Mouse (Mus musculus) frontal cortex, postnatal 10 days (tissue): ENCODE measurements at regions not wholly inside any gene's neighbourhood (a gene's known extent, or its start where the extent isn't known, plus 50 kb on each side); places are given as distances from the start of the nearest gene placed in this dataset.

Experiments
- DNase-seq, 2 experiments: peaks; one replicate each; pipeline ENCODE4 v3.0.0; 2022; ENCODE audit warnings: low spot score in 2 of 2, mixed read lengths in 1 of 2

DNA sequence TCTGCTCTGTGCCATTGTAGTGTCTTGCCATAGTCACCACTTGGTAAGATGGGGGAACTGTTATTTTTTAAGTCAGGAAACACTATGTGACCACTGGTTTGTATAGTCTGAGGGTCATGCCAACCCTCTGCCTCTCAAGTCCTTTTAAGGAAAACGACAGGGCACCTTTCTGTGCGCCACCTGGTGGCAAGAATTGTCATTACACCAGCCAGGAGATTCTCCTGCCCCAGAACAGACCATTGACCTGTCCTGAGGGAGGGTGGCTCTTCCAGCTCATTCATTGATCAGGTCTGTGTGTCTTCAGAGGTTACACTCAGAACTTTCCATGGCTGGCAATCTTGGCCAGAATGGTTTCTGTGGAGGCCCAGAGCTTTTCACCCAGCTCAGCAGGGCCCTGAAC is 166.9 kb downstream of the Bmp7 start:
- peak in 1 of 2 experiments; percentile 54 for DNase-seq

DNA sequence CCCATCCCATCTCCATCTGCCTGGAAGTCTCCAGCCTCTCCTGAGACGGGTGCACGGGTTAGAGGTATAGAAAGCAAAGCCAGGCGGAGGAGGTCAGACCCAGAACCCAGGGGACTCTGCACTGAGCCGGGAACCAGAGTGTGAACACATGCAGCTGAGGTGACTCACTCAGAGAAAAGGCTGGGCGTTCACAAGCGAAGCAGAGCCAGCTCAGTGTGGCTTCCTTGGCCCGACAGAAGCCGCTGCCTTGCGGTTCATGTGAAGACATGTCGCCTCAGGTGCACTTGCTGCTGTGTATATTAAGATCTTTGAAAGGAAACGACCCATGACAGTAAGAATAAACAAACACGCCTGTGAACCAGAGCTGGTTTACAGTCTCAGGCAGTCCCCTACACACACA is 163.6 kb downstream of the Bmp7 start:
- no peak for DNase-seq

DNA sequence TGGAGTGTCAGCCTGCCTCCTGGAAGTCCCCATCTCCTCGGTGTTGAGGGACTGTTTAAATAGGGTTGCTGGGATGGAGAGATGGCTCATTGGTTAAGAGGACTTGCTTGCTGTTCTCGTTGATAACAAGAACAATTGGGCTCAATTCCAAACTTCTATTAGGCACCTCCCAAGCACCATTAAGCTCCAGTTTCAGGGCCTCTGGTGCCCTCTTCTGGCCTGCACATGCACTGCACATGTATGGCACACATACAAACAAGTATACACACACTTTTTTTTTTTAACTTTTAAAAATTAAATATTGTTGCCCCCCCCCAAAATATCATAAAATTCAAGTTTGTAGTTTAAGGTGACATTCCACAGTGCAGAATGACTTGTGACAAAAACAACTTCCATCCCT is 162.3 kb downstream of the Bmp7 start:
- DNase-seq = no peak

DNA sequence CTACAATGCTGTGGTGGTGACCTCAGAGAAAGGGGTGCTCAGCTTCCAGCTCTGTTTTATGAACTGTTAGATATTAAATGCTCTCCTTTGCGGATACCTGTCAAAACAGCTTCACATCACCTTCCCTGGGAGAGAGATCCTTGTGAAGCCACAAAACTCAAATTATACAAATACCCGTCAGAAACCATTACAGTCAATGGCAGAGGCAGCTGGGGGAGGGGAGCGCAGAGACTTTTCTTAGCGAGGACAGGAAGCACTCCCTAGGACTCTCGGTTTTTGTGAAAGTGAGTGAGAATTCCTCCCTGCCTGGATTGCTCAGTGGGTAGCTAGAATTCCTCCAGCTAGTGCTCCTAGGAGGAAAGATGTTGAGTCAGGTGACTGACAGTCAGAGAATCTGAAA is 161.0 kb downstream of the Bmp7 start:
- DNase-seq = no peak

DNA sequence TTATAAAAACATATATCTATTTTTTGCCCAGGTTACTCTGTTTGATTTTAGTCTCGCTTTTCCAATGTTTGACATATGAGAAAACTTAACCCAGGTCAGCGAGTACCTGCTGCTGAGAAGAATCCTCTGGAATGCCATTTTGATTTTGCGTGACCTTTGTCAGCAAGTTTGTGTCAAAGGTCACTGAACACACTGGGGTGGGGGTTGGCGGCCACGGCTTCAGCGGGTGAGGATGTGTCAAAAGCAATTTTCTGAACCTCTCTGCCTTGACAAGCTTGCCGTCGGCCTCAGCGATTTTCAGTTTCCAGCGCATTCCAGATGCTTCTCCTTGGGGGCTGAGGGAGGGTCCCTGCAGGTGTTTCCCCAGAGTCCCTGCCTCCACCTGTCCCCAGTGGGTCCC is 157.4 kb downstream of the Bmp7 start:
- no peak for DNase-seq

DNA sequence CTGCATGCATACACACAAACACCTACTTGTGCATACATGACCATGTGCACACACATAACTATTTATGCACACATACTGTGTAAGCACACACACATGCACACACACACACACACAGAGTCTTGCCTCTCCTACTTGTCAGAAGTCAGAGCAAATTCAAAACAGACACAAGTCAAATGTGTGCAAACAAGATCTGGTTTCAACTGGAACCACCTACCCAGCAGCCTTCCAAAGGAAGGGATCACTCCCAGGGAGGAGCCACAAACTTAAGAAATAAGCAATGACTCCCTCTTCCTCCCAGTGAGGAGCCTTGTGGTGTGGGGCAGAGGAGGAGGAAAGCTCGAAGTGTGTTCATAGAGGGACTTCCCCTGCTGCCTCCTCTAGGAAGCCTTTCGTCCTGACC is 153.8 kb downstream of the Bmp7 start:
- DNase-seq = no peak

DNA sequence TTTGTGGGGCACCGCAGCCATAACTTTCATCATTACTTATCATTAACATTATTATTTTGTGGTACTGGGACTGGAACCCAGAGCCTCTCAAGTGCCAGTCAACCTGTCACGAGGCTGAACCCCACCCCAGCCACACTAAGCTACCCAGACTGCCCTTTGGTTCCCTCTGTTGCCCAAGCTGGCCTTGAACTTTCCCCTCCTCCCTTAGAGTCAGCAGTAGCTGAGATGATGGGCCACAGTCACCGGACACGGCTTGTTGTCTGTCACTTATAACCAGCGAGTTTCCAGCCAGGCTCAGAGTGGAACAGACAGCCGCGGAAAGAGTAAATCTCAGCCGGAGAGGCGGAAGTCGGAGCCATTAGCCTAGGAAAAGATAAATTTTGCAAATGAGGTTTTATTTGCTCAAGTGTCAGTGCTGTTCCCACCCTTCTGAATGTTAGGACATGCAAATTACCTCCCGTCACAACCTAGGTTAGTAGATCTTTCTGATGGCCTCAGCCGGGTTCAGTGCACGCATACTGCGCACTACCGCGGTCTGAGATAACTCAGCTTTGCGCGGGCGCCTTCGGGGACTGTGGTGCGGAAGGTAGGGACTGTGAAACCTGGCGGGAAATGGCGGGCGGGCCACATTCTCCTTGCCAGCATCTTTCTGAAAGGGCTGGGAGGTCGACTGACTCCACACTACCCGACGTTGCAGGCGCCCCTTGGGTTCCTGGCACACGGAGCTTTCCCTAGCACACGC is 152.7 kb downstream of the Bmp7 start:
- DNase-seq = no peak

DNA sequence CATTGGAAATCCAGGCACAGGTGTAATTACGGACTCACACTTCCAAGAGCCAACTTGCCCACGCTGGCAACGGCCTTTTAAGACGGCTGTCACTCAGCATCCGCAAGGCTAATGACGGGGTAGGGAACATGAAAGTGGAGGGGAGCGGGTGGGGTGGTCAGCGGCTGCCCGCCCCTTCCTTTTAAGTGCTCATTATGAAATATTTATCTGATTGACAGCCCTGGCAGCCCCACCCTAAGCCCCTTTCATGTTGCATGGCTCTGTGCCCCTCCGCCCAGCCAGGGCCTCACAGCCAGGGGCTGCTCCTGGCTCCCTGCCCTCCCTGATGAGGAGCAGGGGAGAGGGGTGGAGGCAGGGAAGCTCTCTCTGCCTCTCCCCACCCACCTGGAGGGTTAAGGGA is 150.9 kb downstream of the Bmp7 start:
- DNase-seq = no peak

DNA sequence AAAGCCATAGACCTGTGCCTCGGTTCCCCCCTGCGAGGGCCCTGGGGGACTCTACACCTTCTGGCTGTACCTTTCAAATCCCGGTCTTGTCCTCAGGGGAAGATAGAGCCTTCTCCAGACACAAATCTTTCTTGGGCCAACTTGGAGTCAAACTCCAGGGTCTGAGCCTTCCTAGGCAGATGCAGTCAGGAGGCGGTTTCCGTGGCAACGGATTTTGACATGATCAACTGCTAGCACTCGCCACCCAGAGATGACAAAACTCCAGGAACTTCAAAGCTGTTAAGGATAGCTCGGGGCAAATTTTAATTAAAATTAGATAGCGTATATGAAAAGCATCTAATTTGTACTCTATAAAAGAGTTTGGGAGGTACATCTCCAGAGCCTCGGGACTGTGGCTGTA is 147.6 kb downstream of the Bmp7 start:
- no peak for DNase-seq

DNA sequence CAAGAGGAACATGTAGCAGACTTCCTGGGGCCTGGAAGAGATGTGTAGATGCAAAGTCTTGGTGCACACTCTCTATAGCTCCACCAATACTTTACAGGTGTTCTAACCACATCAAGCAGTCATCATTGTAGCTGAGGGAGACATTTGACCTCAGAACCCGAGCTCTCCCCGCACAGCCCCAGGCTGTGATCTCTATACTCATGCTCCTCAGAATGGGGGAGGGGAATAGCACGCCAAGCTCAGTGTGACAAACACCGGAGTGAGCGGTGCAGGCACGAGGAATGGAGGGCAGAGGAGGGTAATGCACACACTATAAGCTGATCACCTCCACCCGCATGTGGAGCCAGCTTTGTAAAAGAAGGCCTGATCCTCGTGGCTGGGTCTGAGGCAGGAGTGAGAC is 146.1 kb downstream of the Bmp7 start:
- DNase-seq = no peak

DNA sequence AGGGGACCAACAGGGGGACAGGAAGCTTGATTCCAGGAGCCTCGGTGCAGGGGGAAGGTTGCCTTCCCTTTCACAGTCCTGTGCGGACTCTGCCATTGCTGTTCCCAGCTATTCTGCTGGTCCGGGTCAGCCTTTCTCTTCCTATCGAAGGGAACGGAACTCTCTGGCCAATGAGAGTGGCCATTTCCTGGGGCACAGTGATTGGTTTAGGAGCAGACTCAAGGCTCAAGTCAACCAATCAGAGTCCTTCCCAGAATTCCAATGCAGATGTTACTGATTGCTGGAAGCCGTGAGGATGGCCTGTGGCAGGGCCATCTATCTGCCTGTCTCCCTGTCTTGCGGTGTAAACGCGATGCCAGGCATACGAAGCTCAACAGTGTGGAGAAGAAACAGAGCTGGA is 145.3 kb downstream of the Bmp7 start:
- DNase-seq = no peak

DNA sequence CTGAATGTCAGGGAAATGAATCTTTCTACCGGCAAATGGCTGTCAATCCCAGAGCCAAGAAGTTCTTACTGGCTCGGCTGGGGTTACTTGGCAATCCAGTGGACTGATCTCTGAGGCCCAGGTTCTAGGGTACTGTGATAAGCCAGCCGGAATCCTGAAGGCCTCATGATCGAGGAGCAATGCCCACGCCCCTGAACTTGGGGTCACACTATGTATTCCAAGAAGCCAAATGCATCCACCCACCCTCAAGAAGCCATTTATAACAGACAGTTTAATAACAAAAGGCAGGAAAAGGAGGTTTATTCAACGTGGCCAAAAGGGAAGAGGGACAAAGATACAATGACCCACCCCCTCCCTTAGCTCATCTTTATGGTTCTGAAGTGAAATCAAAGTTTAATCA is 144.0 kb downstream of the Bmp7 start:
- no peak for DNase-seq

DNA sequence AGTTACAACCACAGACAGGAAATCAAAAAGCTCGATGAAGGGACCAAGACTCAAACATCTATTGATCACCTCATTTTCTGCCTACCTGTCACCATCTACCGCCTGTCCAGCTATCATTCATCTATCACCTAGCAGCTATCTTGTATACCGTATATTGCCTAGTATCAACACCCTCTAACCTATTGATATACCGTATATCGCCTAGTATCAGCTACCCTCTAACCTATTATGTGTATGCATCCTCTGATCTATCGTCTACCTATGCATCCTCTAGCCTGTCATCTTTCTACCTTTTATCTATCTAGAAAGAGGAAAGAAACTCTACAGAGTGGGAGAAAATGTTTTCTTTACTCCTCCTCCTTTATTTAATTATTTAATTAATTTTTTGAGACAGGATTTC is 143.2 kb downstream of the Bmp7 start:
- no peak for DNase-seq

DNA sequence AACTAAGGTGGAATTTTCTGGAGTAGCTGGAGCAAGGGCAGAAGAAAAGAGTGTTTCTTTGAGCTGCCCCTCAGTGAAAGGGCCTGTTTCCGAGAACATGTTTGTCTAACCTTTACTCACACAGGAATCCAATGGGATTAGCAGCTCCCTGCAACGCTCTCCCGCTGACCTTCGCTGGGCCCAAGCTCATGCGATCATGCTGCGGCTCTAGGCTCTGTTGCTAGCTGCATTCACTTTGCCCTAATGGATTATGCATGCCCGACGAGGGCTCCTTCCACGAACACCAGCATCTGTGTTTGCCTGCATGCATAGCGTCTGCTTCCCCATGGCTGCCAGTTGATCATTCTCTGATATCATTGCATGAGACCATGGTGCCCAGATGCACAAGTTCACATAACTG is 140.2 kb downstream of the Bmp7 start:
- DNase-seq = no peak

DNA sequence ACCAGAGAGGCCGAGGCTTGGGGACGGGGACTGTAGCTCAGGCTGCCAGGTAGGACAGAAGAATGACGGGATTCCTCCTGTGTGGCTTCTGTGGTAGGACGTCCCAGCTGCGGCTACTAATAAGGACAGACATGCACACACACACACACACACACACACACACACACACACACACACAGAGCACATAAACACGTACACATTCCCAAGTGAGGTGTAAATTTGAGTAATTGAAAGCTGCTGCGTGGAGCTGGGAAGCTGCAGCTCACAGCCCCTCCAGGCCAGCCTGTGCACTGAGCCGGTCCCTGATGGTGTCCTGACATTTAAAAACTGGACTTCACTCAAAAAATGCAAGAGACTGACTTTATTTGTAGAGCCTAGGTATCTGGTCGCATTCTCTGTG is 139.3 kb downstream of the Bmp7 start:
- DNase-seq = no peak

DNA sequence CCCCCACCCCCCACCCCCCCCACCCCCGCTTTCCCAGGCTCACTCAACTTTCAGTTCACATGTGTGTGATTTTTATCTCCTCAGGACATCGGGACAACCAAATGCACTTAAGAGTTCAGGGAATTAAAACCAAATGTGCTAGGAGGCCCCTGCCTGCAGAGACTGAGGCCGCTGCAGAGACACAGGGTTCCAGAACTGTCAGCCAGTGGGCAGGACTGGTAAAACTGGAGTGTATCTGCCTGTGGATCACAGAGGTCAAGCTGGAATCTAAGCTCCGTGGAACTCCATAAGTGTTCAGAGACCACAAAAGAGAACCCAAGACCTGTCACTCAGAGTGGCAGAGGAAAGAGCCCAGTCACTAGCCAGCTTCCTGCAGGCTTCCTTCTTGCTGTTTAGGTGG is 138.3 kb downstream of the Bmp7 start:
- no peak for DNase-seq

DNA sequence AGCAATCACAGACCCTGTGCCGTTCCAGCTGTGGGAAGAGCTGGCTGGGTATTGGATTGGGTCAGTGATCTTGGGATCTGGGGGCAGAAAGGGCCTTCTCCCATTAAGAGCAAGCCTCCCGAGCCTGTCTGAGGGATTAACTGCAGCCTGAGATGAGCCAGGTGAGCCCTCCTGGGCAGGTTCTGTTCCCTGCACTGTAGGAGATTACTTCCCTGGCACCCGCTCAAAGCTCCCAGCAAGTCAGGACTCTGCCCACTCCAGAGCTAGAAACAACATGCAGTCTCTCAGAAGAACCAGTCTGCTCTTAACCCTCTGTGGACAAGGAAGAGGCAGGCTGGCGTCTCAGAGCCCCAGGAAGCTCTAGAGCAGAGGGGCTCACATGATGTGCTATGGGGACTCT is 132.7 kb downstream of the Bmp7 start:
- DNase-seq = no peak

DNA sequence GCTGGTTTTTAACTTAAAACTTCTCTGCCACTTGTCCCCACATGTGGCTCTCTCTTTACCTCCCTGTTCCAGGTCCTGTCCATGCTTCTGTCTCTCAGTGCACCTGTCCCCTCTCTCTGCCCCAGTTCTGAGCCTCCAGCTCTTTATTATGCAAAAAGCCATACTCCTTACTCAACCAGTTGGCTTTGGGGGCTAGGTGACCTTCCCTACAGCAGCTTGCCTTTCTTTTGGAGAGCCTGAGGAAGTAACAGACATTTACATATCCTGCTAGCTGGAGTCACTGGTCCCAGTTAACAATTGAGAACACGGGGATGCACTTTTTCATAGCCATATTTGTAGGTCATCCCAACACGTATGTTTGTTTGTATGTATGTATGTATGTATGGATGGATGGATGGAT is 130.8 kb downstream of the Bmp7 start:
- DNase-seq = no peak

DNA sequence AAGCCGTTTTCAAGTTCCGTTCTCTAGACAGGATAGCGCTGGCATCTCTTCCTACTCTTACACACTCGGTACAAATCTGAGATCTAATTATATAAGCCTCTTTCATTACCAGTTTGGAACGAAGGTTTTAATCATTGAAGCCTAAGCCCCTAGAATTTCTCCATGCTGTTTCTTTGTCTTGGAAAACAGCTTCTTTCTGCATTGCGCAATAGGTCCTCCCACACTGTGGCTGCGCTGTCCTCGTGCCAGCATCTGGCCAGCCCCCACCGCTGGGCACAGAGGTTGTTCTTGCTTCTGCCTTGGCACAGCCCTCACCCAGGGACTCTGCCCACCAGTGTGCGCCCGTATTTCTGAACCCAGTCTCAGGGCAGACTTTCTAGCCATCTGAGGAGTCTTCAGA is 126.8 kb downstream of the Bmp7 start:
- DNase-seq = no peak

DNA sequence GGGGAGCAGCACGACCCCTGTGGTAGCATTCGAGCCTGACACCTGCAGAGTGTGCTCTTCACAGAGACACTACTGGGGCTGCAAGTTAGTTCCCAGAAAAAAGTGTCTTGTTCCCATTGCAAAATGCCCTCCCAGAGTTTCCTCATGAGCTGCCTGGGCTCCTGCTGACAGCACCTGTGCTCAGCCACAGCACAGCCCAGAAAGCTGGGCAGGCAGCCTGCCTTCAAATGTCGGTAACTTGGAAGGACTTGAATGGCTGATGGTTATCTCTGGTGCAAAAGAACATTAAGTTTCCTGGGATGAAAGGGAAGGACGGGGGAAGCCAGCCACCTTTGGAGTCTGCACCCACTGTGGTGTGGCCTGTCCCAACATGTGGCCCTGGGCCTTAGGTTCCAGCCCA is 126.2 kb downstream of the Bmp7 start:
- DNase-seq = no peak

DNA sequence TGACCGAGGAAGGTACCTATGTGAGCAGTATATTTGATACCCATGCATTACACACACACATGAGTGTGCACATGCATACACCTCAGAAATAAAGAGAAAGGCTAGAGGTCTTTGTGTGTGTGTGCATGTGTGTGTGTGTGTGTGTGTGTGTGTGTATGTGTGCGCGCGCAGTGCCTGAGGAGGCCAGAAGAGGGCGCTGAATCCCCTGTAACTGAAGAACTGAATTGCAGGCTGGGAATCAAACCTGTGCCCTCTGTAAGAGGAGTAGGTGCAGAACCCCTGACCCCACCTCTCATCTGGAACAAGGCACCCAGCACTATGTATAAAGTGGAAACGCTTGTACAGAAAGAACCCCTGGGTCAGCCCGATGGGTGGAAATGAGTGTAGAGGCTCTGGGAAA is 125.0 kb downstream of the Bmp7 start:
- no peak for DNase-seq

DNA sequence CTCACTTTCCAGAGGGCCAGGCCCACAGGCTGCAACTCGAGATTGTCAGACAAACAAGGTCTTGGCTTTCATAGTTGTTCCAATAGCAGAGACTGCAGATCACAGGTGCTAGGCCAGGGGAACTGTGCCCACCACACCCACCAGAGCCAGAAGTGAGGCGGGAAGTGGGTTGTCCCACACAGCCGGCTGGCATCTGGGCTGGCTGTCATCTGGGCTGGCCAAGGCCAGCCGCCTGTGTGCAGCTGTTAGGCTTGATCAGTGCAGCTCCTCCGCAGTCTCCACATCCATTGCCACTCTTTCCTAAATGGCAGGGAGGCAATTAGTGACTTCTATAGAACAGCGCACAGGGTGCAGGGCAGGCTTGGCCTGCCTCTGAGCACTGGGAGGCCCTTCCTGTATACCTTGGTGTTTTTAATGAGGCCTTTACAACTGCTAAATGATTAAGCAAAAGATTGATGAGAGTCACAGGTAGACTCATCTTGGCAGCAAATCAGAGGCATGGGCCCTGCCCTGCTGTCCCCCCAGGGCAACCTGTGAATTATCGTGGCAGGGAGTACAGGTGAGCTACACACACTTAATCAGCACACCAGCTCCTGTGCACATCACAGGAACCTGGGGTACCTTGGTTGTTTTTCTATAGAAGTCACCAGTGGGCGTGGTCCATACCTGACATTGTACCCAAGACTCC is 122.9 kb downstream of the Bmp7 start:
- DNase-seq = no peak
